Mouse (Mus musculus) splenic B cell, adult 2 months (primary cell): ENCODE measurements around the gene Luc7l3.

Experiments
- DNase-seq: peaks from one replicate; pipeline ENCODE4 v3.0.0-alpha.2; 2011; ENCODE audit warnings: low read depth, low spot score
- H3K27me3 ChIP-seq: 2 replicates; pipeline ENCODE4 v1.6.1; 2012; ENCODE audit warnings: mild to moderate bottlenecking, low read length, moderate library complexity, mixed read lengths; ENCODE audit not compliant: control insufficient read depth, poor library complexity, insufficient read depth, severe bottlenecking
- H3K36me3 ChIP-seq: 2 replicates; pipeline ENCODE4 v1.6.1; 2012; ENCODE audit warnings: mild to moderate bottlenecking, low read length, moderate library complexity, mixed read lengths; ENCODE audit not compliant: control insufficient read depth, poor library complexity, insufficient read depth, severe bottlenecking

Luc7l3 gene

GRCm38 (mm10) chr11:94321931-94322400 is at the start of gene Luc7l3:
Luc7l3 (minus strand) TSS chr11:94321988.
- DNase-seq, result peak; percentile 94
- peaks cover 3% of the 10 kb centered on the region; the same call in 1 of the 2 replicates for H3K36me3 ChIP-seq
- no peaks in the 10 kb centered on the region for H3K27me3 ChIP-seq

DNA sequence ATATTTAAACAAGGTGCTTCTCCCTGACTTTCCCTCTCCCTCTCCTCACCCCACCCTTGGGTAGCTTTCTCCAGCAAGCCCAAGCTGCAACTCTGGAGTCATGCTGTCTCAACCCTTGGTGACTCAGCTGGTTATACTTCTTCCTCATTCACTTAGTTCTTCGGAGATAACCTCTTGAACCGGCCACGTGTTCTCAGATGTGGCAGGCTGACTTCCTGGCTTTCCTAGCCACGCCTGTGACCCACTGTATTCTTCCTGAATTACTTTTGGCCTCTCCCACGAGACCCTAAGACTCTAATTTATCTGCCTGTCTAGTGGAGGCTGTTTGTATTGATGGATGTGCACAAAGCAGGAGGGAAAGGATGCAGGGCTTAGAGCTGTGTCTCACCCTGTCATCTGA is 49.0 kb upstream of the Luc7l3 start:
- Histone ChIP-seq H3K36me3 (no peaks in the 10 kb centered on the region), H3K27me3 (no peaks in the 10 kb centered on the region)
- DNase-seq, result no peak

DNA sequence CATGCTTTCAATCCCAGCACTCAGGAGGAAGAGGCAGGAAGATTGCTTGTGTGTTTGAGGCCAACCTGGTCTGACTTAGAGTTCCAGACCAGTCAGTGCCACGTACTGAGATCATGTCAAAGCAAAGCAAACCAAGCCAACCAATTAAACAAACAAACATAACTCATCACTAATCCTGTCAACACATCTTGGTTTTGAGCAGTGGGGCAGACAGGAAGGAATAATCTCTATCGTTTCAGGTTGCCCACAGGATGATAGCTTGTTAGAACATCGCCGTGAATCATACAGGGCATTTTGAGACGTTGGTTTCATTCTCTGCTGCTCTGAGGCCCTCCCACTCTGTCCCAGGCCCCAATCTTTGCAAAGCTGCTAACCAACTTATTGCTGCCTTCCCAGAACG is 48.2 kb upstream of the Luc7l3 start:
- H3K27me3 ChIP-seq, result no peaks in the 10 kb centered on the region
- no peak for DNase-seq
- H3K36me3 ChIP-seq, result no peaks in the 10 kb centered on the region

- H3K27me3 ChIP-seq, result no peaks in the 10 kb centered on the region
- no peaks in the 10 kb centered on the region for H3K36me3 ChIP-seq
- DNase-seq, result no peak
Observed at GRCm38 (mm10) chr11:94365340-94365739, 43.6 kb upstream of the Luc7l3 start.

DNA sequence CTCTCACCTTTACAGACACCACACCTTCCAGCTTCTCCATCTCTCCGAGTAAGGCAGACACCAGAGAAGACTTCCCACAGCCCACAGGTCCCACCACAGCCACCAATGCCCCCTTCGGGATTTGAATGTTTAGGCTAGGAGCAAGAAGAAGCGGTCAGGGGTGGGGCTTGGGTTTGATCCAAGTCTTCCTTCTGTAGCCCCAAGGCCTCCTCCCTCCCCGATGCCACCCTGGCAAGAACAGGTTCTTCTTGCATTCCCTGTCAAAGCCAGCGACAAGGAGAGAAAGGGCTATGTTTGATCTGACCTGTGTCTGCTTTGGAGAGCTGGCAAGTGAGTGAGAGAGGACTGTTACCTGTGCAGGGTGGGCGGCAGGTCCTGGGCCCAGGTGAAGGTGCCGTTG is 41.9 kb upstream of the Luc7l3 start:
- no peaks in the 10 kb centered on the region for H3K27me3 ChIP-seq
- no peaks in the 10 kb centered on the region for H3K36me3 ChIP-seq
- no peak for DNase-seq

- no peaks in the 10 kb centered on the region for H3K36me3 ChIP-seq
- no peak for DNase-seq
Observed at GRCm38 (mm10) chr11:94362101-94362500, 40.3 kb upstream of the Luc7l3 start.

DNA sequence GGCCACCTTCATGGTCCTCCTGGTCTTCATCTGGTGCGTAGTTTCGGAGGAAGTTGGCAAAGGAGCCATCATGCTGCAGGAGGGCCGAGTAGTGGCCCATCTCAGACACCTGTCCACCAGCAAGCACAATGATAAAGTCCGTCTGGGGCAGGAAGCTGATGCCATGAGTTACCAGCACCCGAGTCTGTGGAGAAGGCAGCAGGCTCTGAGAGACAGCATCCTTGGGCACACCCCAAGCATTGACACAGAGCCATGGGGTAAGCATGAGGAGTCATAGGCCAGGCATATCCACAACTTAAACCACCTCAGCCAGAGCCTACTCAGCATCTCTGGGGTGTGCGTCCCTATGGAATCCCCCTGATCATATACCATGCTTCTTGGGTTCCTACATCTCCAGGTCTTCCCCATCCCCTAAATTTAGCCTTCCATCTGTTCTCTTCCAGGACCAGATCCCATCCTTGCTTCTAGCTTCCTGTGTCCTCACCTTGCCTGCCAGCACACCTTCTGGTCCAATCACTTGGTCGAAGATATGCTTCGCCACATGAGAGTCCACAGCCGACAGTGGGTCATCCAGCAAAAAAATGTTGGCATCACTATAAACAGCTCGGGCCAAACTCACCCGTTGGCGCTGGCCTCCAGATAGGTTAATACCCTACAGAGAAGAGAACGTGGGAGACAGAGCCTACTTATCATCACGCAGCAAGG is 39.5 kb upstream of the Luc7l3 start:
- Histone ChIP-seq H3K36me3 (no peaks in the 10 kb centered on the region), H3K27me3 (no peaks in the 10 kb centered on the region)
- no peak for DNase-seq

More at GRCm38 (mm10) chr11:94362101-94362500, 40.3 kb upstream of the Luc7l3 start:
- no peaks in the 10 kb centered on the region for H3K27me3 ChIP-seq

- H3K27me3 ChIP-seq, result no peaks in the 10 kb centered on the region
- no peaks in the 10 kb centered on the region for H3K36me3 ChIP-seq
- no peak for DNase-seq
Observed at GRCm38 (mm10) chr11:94359168-94359567, 37.4 kb upstream of the Luc7l3 start.

GRCm38 (mm10) chr11:94355521-94356217 is 33.9 kb upstream of the Luc7l3 start:
- no peaks in the 10 kb centered on the region for H3K27me3 ChIP-seq
- no peaks in the 10 kb centered on the region for H3K36me3 ChIP-seq
- DNase-seq, result no peak

DNA sequence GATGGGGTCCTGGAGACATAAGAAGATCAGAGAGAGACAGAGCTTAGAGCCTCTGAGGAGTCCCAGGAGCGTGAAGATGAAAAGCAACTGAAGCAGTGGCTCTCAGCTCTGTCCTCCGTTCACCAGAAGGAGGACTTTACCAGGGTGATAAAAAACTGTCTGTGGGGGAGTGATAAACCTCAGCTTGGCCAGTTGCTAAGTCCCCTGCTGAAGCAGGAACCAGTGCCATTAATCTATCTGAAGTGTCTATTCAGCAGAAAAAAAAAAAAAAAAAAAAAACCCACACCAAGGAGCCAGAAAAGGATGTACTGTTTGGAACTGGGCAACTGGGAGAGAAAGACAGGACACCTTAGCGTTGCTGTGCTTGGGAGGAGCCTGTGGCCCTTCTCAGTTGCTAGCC is 29.3 kb upstream of the Luc7l3 start:
- Histone ChIP-seq H3K27me3 (no peaks in the 10 kb centered on the region), H3K36me3 (no peaks in the 10 kb centered on the region)
- DNase-seq, result no peak

DNA sequence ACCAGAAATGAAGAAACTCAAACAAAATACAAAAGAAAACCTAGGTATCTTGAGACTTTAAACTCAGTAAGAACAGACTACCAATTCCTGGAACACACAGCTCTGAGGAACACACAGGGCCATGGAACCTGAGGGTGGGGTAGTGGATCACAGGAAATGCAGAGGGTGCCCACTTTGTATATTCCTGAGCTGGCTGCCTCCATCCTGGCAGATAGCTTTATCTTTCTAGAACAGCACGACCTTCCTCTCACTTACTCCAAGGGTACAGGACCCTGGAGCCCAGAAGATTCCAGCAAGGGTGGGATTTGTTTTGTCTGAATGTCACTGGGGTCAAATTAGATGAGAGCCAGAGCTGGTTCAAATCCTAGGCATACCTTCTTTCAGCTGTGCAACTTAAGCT is 28.5 kb upstream of the Luc7l3 start:
- no peak for DNase-seq
- Histone ChIP-seq H3K36me3 (no peaks in the 10 kb centered on the region), H3K27me3 (no peaks in the 10 kb centered on the region)

- DNase-seq, result no peak
- Histone ChIP-seq H3K36me3 (no peaks in the 10 kb centered on the region), H3K27me3 (no peaks in the 10 kb centered on the region)
Observed at GRCm38 (mm10) chr11:94349839-94350238, 28.1 kb upstream of the Luc7l3 start.

- Histone ChIP-seq H3K36me3 (no peaks in the 10 kb centered on the region; the same call in 1 of the 2 replicates), H3K27me3 (no peaks in the 10 kb centered on the region)
- no peak for DNase-seq
Observed at GRCm38 (mm10) chr11:94347063-94347575, 25.3 kb upstream of the Luc7l3 start.

- no peak for DNase-seq
- no peaks in the 10 kb centered on the region for H3K27me3 ChIP-seq
- H3K36me3 ChIP-seq, result no peaks in the 10 kb centered on the region; the same call in 1 of the 2 replicates
Observed at GRCm38 (mm10) chr11:94346611-94347010, 24.8 kb upstream of the Luc7l3 start.

GRCm38 (mm10) chr11:94345926-94346325 is 24.1 kb upstream of the Luc7l3 start:
- DNase-seq, result no peak
- H3K27me3 ChIP-seq, result no peaks in the 10 kb centered on the region
- no peaks in the 10 kb centered on the region; the same call in 1 of the 2 replicates for H3K36me3 ChIP-seq
